Mouse (Mus musculus) hindbrain, embryonic 14.5 days (tissue): ENCODE results near the gene Mcts2. TPM values are rescaled to one million over a fixed set of nuclear protein-coding genes. Genes with fewer than 3 reads are reported as not detected.

ENCODE experiments used
- ATAC-seq: fragments of 200-750 bp; cut with Nextera tagmentation; 2 replicates; pipeline ENCODE4 v1.8.0; 2017; ENCODE audit warnings: moderate number of reproducible peaks, mild to moderate bottlenecking, moderate TSS enrichment, moderate library complexity; ENCODE audit not compliant: low FRiP score
- DNase-seq: peaks from one replicate; pipeline ENCODE4 v3.0.0-alpha.2; 2015; ENCODE audit warnings: low spot score
- H3K27ac ChIP-seq: fragments of 300-500 bp; sonication (generic); 2 replicates; pipeline ENCODE4 v1.5.1; 2014; ENCODE audit warnings: mild to moderate bottlenecking, moderate library complexity
- H3K27me3 ChIP-seq: fragments of 300-500 bp; sonication (generic); 2 replicates; pipeline ENCODE4 v1.6.1; 2014; ENCODE audit warnings: mild to moderate bottlenecking, low read length, mixed read lengths; ENCODE audit not compliant: control insufficient read depth, insufficient read depth
- H3K36me3 ChIP-seq: fragments of 300-500 bp; sonication (generic); replicated peaks from 2 replicates; pipeline ENCODE4 v1.6.1; 2014; ENCODE audit not compliant: control insufficient read depth, insufficient read depth
- H3K4me1 ChIP-seq: fragments of 300-500 bp; sonication (generic); replicated peaks from 2 replicates; pipeline ENCODE4 v1.6.1; 2014; ENCODE audit warnings: antibody characterized with exemption, low read length, mixed read lengths; ENCODE audit not compliant: control insufficient read depth, insufficient read depth
- H3K4me2 ChIP-seq: fragments of 300-500 bp; sonication (generic); replicated peaks from 2 replicates; pipeline ENCODE4 v1.6.1; 2014; ENCODE audit warnings: mild to moderate bottlenecking, moderate library complexity
- H3K4me3 ChIP-seq: fragments of 300-500 bp; sonication (generic); replicated peaks from 2 replicates; pipeline ENCODE4 v1.5.1; 2014; ENCODE audit warnings: mild to moderate bottlenecking, low read length
- H3K9ac ChIP-seq: fragments of 300-500 bp; sonication (generic); 2 replicates; pipeline ENCODE4 v1.6.1; 2014
- H3K9me3 ChIP-seq: fragments of 300-500 bp; sonication (generic); 2 replicates; pipeline ENCODE4 v1.6.1; 2016; ENCODE audit warnings: low read length; ENCODE audit not compliant: control insufficient read depth
- WGBS: fragments of 180-500 bp; shearing (Covaris S2); extraction: QIAGEN DNeasy Blood & Tissue Kit; methylation state at CpG from one replicate; pipeline ENCODE4 v1.1.7; 2014; 5-methylcytosine and 5-hydroxymethylcytosine counted together
- polyA plus RNA-seq: library from polyadenylated mRNA; unstranded; fragments of >200 nt; fragmentation: Nextera tagmentation; extraction: Ambion mirVana; gene quantifications from 2 replicates; pipeline ENCODE4 v1.2.1, GENCODE M21; 2014

The Mcts2 gene
- polyA plus RNA-seq, 1 experiment from 2014 or later, result 41.9 TPM

DNA sequence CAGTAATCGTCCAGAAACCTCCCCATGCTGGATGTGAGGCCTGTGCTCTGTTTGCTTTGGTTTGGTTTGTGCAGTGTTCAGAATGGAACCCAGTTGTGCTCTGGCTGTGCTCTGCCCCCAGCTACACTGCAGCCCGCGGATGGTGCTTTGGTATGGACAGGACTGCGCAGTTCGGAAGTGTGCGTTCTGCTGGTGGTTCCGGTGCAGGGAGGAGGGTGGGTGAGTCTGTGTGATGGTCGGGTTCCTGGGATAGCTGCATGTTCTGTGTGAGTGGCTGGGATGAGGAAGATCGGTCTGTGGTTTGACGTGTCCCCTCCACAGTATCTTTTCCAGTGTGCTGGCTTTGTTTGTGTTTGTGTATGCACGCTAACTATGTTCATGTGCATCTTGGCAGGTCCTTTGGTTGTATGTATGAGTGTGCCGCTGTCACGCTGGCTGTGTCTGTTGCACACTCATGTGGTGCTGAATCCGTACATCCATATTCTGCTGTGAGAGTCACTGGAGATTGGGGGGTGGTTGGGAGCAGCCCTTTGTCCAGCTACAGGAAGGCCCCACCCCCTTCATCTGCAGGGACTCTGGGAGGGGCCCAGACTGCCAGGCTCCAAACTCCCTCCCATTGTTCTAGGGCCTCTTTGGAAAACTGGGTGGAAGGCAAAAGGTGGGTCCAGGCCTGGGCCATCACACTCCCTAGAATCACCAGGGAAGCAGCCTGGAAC, 41.1 kb downstream of the Mcts2 start:
- Histone ChIP-seq H3K4me1 (peaks cover 15% of the 10 kb centered on the region), H3K27ac (peak overlapping the region; percentile 7; the same call in 1 of the 2 replicates), H3K27me3 (no peaks in the 10 kb centered on the region), H3K36me3 (no peaks in the 10 kb centered on the region), H3K4me2 (no peak overlapping the region), H3K4me3 (no peak overlapping the region), H3K9me3 (no peaks in the 10 kb centered on the region), H3K9ac (no peak overlapping the region)
- WGBS, result 81% methylated on average over 14 of the region's 14 CpGs
- no peak for DNase-seq
- no peak for ATAC-seq

DNA sequence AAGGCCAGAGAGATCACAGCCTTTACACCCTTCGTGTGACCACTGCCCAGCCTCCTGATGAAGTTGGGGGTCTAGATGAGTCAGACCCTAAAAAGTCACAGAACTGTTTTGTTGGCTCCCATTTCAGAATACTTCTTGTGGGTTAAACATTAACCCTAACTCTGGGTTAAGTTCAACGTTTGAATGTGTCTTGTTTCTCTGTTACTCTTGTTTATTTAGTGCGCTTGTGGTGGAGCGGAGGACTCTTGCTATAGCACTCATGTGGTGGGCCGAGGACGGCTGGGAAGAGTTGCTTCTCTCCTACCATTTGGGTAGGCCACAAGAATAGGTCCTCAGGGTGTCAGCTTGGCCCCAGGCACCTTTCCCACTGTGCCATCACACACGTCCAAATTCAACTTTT, 41.8 kb downstream of the Mcts2 start:
- H3K4me3 ChIP-seq, result no peak overlapping the region
- ATAC-seq, result no peak
- no peak overlapping the region for H3K4me2 ChIP-seq
- WGBS, result 82% methylated on average over 7 of the region's 7 CpGs
- H3K9me3 ChIP-seq, result no peaks in the 10 kb centered on the region
- 0 out of 2 replicates have a peak overlapping the region, but pooled peaks have one; percentile 6 for H3K27ac ChIP-seq
- H3K9ac ChIP-seq, result no peak overlapping the region
- H3K36me3 ChIP-seq, result no peaks in the 10 kb centered on the region
- peaks cover 13% of the 10 kb centered on the region for H3K4me1 ChIP-seq
- DNase-seq, result no peak
- H3K27me3 ChIP-seq, result no peaks in the 10 kb centered on the region

GRCm38 (mm10) chr2:152729013-152729635, 42.3 kb downstream of the Mcts2 start:
- peak; percentile 26; the same call in 1 of the 2 replicates for ATAC-seq
- no peak for DNase-seq
- H3K4me2 ChIP-seq, result no peak overlapping the region
- H3K36me3 ChIP-seq, result no peaks in the 10 kb centered on the region
- peaks cover 11% of the 10 kb centered on the region for H3K4me1 ChIP-seq
- no peaks in the 10 kb centered on the region for H3K27me3 ChIP-seq
- no peak overlapping the region for H3K4me3 ChIP-seq
- H3K9ac ChIP-seq, result no peak overlapping the region
- no peaks in the 10 kb centered on the region for H3K9me3 ChIP-seq
- 61% methylated on average over 8 of the region's 8 CpGs for WGBS
- H3K27ac ChIP-seq, result 0 out of 2 replicates have a peak overlapping the region, but pooled peaks have one; percentile 3

DNA sequence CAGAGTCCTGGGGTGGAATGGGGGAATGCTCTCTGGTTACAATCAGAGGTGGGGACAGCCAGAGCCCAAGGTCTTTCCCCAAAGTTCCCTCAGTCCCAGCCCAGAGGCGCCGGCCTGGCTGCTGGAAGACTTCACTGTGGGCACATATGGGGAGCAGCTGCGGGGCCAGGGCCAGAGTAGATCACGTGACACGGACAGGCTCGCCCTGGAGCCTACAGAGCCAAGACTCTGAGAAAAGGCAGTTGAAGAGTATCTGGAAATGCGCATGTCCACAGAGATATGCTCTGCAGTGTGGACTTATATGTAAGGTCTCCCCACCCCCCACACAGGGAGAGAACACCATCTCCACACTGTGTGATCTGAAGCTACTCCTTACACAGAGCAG, 42.8 kb downstream of the Mcts2 start:
- DNase-seq (no peak), ATAC-seq (peak; percentile 28; the same call in 1 of the 2 replicates)
- 38% methylated on average over 7 of the region's 7 CpGs for WGBS

GRCm38 (mm10) chr2:152733201-152733600, 46.4 kb downstream of the Mcts2 start:
- WGBS, result 92% methylated on average over 2 of the region's 2 CpGs
- H3K27ac ChIP-seq, result no peak overlapping the region
- ATAC-seq, result no peak
- no peaks in the 10 kb centered on the region for H3K9me3 ChIP-seq
- no peaks in the 10 kb centered on the region for H3K36me3 ChIP-seq
- no peak overlapping the region for H3K9ac ChIP-seq
- no peak overlapping the region for H3K4me3 ChIP-seq
- H3K4me2 ChIP-seq, result no peak overlapping the region
- no peak for DNase-seq
- H3K27me3 ChIP-seq, result no peaks in the 10 kb centered on the region
- H3K4me1 ChIP-seq, result peaks cover 43% of the 10 kb centered on the region

More for the DNA sequence above, 42.8 kb downstream of the Mcts2 start:
- no peaks in the 10 kb centered on the region for H3K27me3 ChIP-seq
- H3K9ac ChIP-seq, result no peak overlapping the region
- no peaks in the 10 kb centered on the region for H3K9me3 ChIP-seq
- 0 out of 2 replicates have a peak overlapping the region, but pooled peaks have one; percentile 3 for H3K27ac ChIP-seq
- H3K4me3 ChIP-seq, result no peak overlapping the region
- H3K4me1 ChIP-seq, result peaks cover 13% of the 10 kb centered on the region
- no peak overlapping the region for H3K4me2 ChIP-seq
- H3K36me3 ChIP-seq, result no peaks in the 10 kb centered on the region

DNA sequence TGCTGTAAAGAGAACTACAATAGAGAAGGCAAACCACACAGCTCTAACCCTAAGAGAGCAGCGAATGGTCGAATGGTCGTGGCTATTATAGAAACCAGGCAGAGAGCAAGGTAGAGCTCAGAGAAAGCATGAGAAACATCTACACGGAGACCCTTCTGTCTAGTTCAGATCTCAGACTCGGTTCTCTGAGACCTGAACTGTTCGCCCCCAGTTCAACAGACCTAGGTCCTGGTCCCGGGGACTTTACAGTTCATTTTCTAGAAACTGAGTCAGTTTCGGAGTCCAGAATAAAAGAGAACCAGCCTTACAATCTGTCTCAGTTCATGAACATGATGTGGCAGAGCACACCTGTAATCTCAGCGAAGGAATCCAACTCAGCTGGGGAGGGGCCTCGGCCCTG, 47.7 kb downstream of the Mcts2 start:
- DNase-seq (no peak), ATAC-seq (no peak)
- no peaks in the 10 kb centered on the region for H3K27me3 ChIP-seq
- peak overlapping the region; percentile 66 for H3K27ac ChIP-seq
- no peaks in the 10 kb centered on the region for H3K9me3 ChIP-seq
- H3K9ac ChIP-seq, result peak overlapping the region; percentile 69
- H3K4me3 ChIP-seq, result peak overlapping the region; percentile 51
- H3K36me3 ChIP-seq, result no peaks in the 10 kb centered on the region
- H3K4me2 ChIP-seq, result peak overlapping the region; percentile 89
- peaks cover 44% of the 10 kb centered on the region for H3K4me1 ChIP-seq
- 11% methylated on average over 10 of the region's 10 CpGs for WGBS

DNA sequence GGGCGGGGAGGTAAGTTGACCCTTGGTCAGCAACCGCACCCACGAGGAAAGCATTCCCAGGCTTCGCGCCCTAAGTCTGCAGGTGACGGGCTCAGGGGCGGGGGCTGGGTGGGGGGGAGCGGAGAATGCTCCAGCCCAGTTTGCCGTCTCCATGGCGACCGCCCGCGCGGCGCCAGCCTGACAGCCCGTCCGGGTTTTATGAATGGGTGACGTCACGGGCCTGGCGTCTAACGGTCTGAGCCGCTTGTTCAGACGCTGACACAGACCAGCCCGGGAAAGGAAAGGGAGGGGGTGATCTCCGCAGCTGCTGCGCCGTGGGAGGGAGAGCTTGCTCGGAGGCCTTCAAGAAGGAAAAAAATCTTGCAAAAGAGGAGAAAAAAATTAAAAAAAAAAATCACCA, 48.1 kb downstream of the Mcts2 start:
- Histone ChIP-seq H3K4me1 (peaks cover 45% of the 10 kb centered on the region), H3K9ac (peak overlapping the region; percentile 69), H3K36me3 (no peaks in the 10 kb centered on the region), H3K9me3 (no peaks in the 10 kb centered on the region), H3K27ac (peak overlapping the region; percentile 83), H3K4me2 (peak overlapping the region; percentile 89), H3K27me3 (no peaks in the 10 kb centered on the region), H3K4me3 (peak overlapping the region; percentile 51)
- WGBS, result 1% methylated on average over 25 of the region's 28 CpGs
- DNase-seq, result peak; percentile 95
- peak; percentile 88 for ATAC-seq

- under 1% methylated on average over 28 of the region's 28 CpGs for WGBS
- peak; percentile 79 for DNase-seq
These were observed 49.3 kb downstream of the Mcts2 start, which contains the start of gene Id1 for GRCm38 (mm10) chr2:152736090-152736601. Gene Id1 (plus strand): TSS chr2:152736251.

DNA sequence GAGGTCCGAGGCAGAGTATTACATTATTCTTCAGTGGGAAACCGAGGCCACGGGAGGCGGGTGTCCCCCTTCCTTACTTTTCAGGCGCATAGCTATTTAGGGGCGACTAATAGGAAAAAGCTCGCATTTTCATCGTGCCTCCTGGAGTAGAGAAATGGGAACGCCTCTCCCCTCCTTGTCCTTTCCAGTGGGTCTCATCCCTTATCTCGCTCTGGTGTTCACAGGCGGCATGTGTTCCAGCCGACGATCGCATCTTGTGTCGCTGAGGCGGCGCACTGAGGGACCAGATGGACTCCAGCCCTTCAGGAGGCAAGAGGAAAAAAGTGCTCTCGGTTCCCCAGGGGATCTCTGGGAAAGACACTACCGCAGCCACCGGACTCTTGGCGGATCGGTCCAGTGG, 49.9 kb downstream of the Mcts2 start:
- Histone ChIP-seq H3K36me3 (no peaks in the 10 kb centered on the region), H3K27me3 (no peaks in the 10 kb centered on the region), H3K9ac (peak overlapping the region; percentile 69), H3K27ac (peak overlapping the region; percentile 83), H3K4me2 (peak overlapping the region; percentile 89), H3K4me3 (peak overlapping the region; percentile 51), H3K4me1 (peaks cover 51% of the 10 kb centered on the region), H3K9me3 (no peaks in the 10 kb centered on the region)
- WGBS, result under 1% methylated on average over 22 of the region's 22 CpGs
- ATAC-seq (no peak), DNase-seq (no peak)

More at GRCm38 (mm10) chr2:152736090-152736601, 49.3 kb downstream of the Mcts2 start, which contains the start of gene Id1:
- Histone ChIP-seq H3K9ac (peak within 1 kb of the TSS; percentile 69), H3K9me3 (no peaks in the 10 kb centered on the region), H3K4me1 (peaks cover 46% of the 10 kb centered on the region), H3K4me2 (peak within 1 kb of the TSS; percentile 89), H3K4me3 (peak within 1 kb of the TSS; percentile 51), H3K27me3 (no peaks in the 10 kb centered on the region), H3K27ac (peak within 1 kb of the TSS; percentile 83), H3K36me3 (no peaks in the 10 kb centered on the region)
- ATAC-seq, result peak; percentile 74
